Mouse (Mus musculus): Measurements from ENCODE around the gene Cadps2. TPM values are rescaled to one million over a fixed set of nuclear protein-coding genes. Genes with fewer than 3 reads are reported as not detected.

Cadps2 gene
- polyA plus RNA-seq, 2 experiments = 2.6 TPM

- TF ChIP-seq POLR2A (IDR thresholded peaks at IDR 0.05; ENCODE audit: borderline replicate concordance, extremely low read depth, insufficient read depth, insufficient read length) = no peak
- Histone ChIP-seq H3K27me3 (ENCODE audit: control insufficient read depth, insufficient read depth, low read length) (peaks cover 85% of the 10 kb centered on the region), H3K9ac (ENCODE audit: low read depth, low read length, severe bottlenecking) (no peak overlapping the region), H3K27ac (replicated peaks; ENCODE audit: low read depth, low read length) (no peak overlapping the region), H3K9me3 (ENCODE audit: control insufficient read depth, low read length) (no peaks in the 10 kb centered on the region), H3K4me1 (ENCODE audit: control insufficient read depth, insufficient read depth, low read length) (peaks cover 13% of the 10 kb centered on the region; the same call in 1 of the 2 replicates), H3K4me3 (replicated peaks; ENCODE audit: low read length) (no peak overlapping the region), H3K4me2 (replicated peaks; ENCODE audit: low read depth, low read length, severe bottlenecking) (no peak overlapping the region), H3K36me3 (ENCODE audit: control insufficient read depth, insufficient read depth, low read length) (no peaks in the 10 kb centered on the region)
- ATAC-seq (ENCODE audit: low FRiP score, low read depth) = no peak
- no peak for DNase-seq (ENCODE audit: low spot score)
- under 1% methylated on average over 23 of the region's 23 CpGs for WGBS
Measured at GRCm38 (mm10) chr6:23245545-23246011, 593.6 kb downstream of the Cadps2 start.

DNA sequence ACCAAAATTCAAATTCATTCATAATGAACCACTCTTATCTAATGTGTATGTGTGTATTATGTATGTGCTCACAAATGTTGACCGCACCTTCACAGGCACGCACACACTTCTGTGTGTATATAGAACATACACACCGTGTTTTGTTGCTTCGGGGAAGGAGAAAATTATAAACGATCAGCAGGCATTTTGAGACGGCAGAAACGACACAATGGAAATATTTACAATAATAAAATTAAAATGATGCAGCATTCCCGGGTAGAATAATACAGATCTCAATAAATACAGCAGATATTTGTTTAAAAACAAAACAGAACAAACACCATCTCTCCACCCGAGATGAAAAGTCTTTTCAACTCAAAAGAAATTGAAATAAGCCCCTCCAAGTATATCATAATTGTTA, 594.1 kb downstream of the Cadps2 start:
- Histone ChIP-seq H3K9me3 (ENCODE audit: control insufficient read depth, low read length) (no peaks in the 10 kb centered on the region), H3K4me1 (ENCODE audit: control insufficient read depth, insufficient read depth, low read length) (peaks cover 13% of the 10 kb centered on the region; the same call in 1 of the 2 replicates), H3K4me3 (replicated peaks; ENCODE audit: low read length) (no peak overlapping the region), H3K27ac (replicated peaks; ENCODE audit: low read depth, low read length) (no peak overlapping the region), H3K4me2 (replicated peaks; ENCODE audit: low read depth, low read length, severe bottlenecking) (no peak overlapping the region), H3K27me3 (ENCODE audit: control insufficient read depth, insufficient read depth, low read length) (peaks cover 80% of the 10 kb centered on the region), H3K36me3 (ENCODE audit: control insufficient read depth, insufficient read depth, low read length) (no peaks in the 10 kb centered on the region), H3K9ac (ENCODE audit: low read depth, low read length, severe bottlenecking) (no peak overlapping the region)
- ATAC-seq (ENCODE audit: low FRiP score, low read depth) (no peak), DNase-seq (ENCODE audit: low spot score) (no peak)
- TF ChIP-seq POLR2A (IDR thresholded peaks at IDR 0.05; ENCODE audit: borderline replicate concordance, extremely low read depth, insufficient read depth, insufficient read length) = no peak
- WGBS = 18% methylated on average over 9 of the region's 9 CpGs

DNA sequence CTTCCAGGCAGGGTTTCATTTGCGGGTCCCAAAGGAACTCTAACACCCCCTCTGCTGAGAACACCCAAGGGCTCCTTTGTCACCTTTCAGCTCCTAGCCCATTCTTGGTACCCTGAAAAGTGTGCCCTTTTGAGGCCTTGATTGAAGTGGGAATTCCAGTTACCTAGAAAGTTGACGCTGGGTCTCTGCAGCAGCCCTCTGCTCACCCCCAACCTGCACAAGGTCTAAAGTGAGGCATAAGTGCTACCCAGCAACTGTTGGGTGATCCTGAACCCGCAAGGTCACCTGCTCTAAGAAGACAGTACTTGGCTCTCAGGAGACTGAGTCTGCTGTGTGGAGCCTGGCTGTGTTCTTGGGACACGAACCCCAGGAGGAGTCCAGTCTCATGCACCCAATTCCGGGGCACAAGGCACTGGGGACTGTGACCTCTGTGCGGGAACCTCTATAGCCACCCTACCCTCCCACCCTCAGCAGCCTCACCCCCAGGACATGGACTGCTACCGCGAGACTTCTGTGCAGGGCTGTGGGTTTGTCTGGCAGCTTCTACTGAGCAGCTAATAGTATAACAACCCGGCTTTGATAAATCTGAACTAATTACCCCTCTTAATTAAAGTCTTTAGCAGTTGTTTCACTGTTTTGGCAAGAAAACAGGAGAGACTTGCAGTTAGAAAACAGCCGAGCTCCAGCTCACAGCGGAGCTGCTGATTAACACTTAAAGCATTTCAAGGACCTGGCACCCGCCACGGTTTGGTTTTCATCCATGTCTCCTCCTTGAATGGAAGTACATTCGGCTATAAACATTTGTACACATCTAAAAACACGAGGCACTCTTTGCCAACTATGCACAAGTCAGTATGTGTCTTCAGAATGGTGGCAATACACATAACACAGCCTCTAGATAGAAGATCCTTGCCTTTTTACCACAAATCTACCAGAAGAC, 595.1 kb downstream of the Cadps2 start:
- peaks cover 70% of the 10 kb centered on the region for H3K27me3 ChIP-seq (ENCODE audit: control insufficient read depth, insufficient read depth, low read length)
- H3K27ac ChIP-seq (replicated peaks; ENCODE audit: low read depth, low read length) = no peak overlapping the region
- peaks cover 10% of the 10 kb centered on the region; the same call in 1 of the 2 replicates for H3K4me1 ChIP-seq (ENCODE audit: control insufficient read depth, insufficient read depth, low read length)
- no peak for DNase-seq (ENCODE audit: low spot score)
- H3K4me2 ChIP-seq (replicated peaks; ENCODE audit: low read depth, low read length, severe bottlenecking) = no peak overlapping the region
- WGBS = 5% methylated on average over 15 of the region's 15 CpGs
- H3K9ac ChIP-seq (ENCODE audit: low read depth, low read length, severe bottlenecking) = no peak overlapping the region
- no peak for ATAC-seq (ENCODE audit: low FRiP score, low read depth)
- no peaks in the 10 kb centered on the region for H3K36me3 ChIP-seq (ENCODE audit: control insufficient read depth, insufficient read depth, low read length)
- H3K4me3 ChIP-seq (replicated peaks; ENCODE audit: low read length) = no peak overlapping the region
- TF ChIP-seq POLR2A (IDR thresholded peaks at IDR 0.05; ENCODE audit: borderline replicate concordance, extremely low read depth, insufficient read depth, insufficient read length) = no peak
- H3K9me3 ChIP-seq (ENCODE audit: control insufficient read depth, low read length) = no peaks in the 10 kb centered on the region

Other genes with a start within 250 kb of the Cadps2 start
- gene Rnf133, start 189.1 kb downstream of the Cadps2 start, polyA plus RNA-seq (2012; rRNA removed) = not detected in 2 replicates
- not detected in 2 replicates for gene Rnf133, start 189.1 kb downstream of the Cadps2 start, polyA plus RNA-seq (2014; fragmentation: Nextera tagmentation; extraction: Ambion mirVana)
- gene Rnf148, start 184.3 kb downstream of the Cadps2 start, polyA plus RNA-seq (2012; rRNA removed) = not detected in 2 replicates
- 0.32 TPM in 1 of 2 replicates, not detected in the other for gene Rnf148, start 184.3 kb downstream of the Cadps2 start, polyA plus RNA-seq (2014; fragmentation: Nextera tagmentation; extraction: Ambion mirVana)
- not detected in 2 replicates for gene Tas2r118, start 130.6 kb upstream of the Cadps2 start, polyA plus RNA-seq (2012; rRNA removed)
- not detected in 2 replicates for gene Tas2r118, start 130.6 kb upstream of the Cadps2 start, polyA plus RNA-seq (2014; fragmentation: Nextera tagmentation; extraction: Ambion mirVana)

Measured in limb, embryonic 14.5 days (tissue).